Mouse (Mus musculus): ENCODE data around the gene Btbd3. TPM values are rescaled to one million over a fixed set of nuclear protein-coding genes. Genes with fewer than 3 reads are reported as not detected.

The Btbd3 gene
- polyA plus RNA-seq, 1 experiment from 2014 or later = 21.3 TPM

- Histone ChIP-seq H3K9me3 (no peaks in the 10 kb centered on the region), H3K9ac (no peak overlapping the region), H3K4me1 (no peaks in the 10 kb centered on the region), H3K27ac (no peak overlapping the region), H3K27me3 (replicated peaks) (no peaks in the 10 kb centered on the region), H3K4me3 (replicated peaks) (no peak overlapping the region), H3K4me2 (no peak overlapping the region), H3K36me3 (no peaks in the 10 kb centered on the region)
- ATAC-seq (ENCODE audit: insufficient read depth, low FRiP score, low read depth) = no peak
These were observed 150.3 kb downstream of the Btbd3 start for GRCm38 (mm10) chr2:138406703-138407102.

- Histone ChIP-seq H3K27me3 (replicated peaks) (no peaks in the 10 kb centered on the region), H3K4me3 (replicated peaks) (no peak overlapping the region), H3K4me2 (no peak overlapping the region), H3K36me3 (no peaks in the 10 kb centered on the region), H3K27ac (no peak overlapping the region), H3K4me1 (no peaks in the 10 kb centered on the region), H3K9me3 (no peaks in the 10 kb centered on the region), H3K9ac (no peak overlapping the region)
- 33% methylated on average over 5 of the region's 5 CpGs for WGBS
- ATAC-seq (ENCODE audit: insufficient read depth, low FRiP score, low read depth) = no peak
These were observed 156.2 kb downstream of the Btbd3 start for GRCm38 (mm10) chr2:138412537-138412936.

- no peaks in the 10 kb centered on the region for H3K9me3 ChIP-seq
- no peak for ATAC-seq (ENCODE audit: insufficient read depth, low FRiP score, low read depth)
- H3K27me3 ChIP-seq (replicated peaks) = no peaks in the 10 kb centered on the region
- H3K36me3 ChIP-seq = no peaks in the 10 kb centered on the region
- no peak overlapping the region for H3K27ac ChIP-seq
- 50% methylated on average over 2 of the region's 2 CpGs for WGBS
- H3K9ac ChIP-seq = no peak overlapping the region
- H3K4me1 ChIP-seq = no peaks in the 10 kb centered on the region
- no peak overlapping the region for H3K4me2 ChIP-seq
- no peak overlapping the region for H3K4me3 ChIP-seq (replicated peaks)
These were observed 166.0 kb downstream of the Btbd3 start for GRCm38 (mm10) chr2:138422321-138422720.

GRCm38 (mm10) chr2:138431991-138432390 lies 175.6 kb downstream of the Btbd3 start:
- Histone ChIP-seq H3K27me3 (replicated peaks) (no peaks in the 10 kb centered on the region), H3K27ac (no peak overlapping the region), H3K4me2 (no peak overlapping the region), H3K4me1 (no peaks in the 10 kb centered on the region), H3K9me3 (no peaks in the 10 kb centered on the region), H3K36me3 (no peaks in the 10 kb centered on the region), H3K4me3 (replicated peaks) (no peak overlapping the region), H3K9ac (no peak overlapping the region)
- ATAC-seq (ENCODE audit: insufficient read depth, low FRiP score, low read depth) = no peak
- 47% methylated on average over 2 of the region's 2 CpGs for WGBS

- Histone ChIP-seq H3K9ac (no peak overlapping the region), H3K9me3 (no peaks in the 10 kb centered on the region), H3K36me3 (no peaks in the 10 kb centered on the region), H3K27me3 (replicated peaks) (no peaks in the 10 kb centered on the region), H3K4me1 (no peaks in the 10 kb centered on the region), H3K27ac (no peak overlapping the region), H3K4me3 (replicated peaks) (no peak overlapping the region), H3K4me2 (no peak overlapping the region)
- ATAC-seq (ENCODE audit: insufficient read depth, low FRiP score, low read depth) = no peak
- WGBS = 52% methylated on average over 3 of the region's 3 CpGs
These were observed 190.1 kb downstream of the Btbd3 start for GRCm38 (mm10) chr2:138446466-138446865.

- Histone ChIP-seq H3K9ac (no peak overlapping the region), H3K4me3 (replicated peaks) (no peak overlapping the region), H3K27ac (no peak overlapping the region), H3K4me1 (no peaks in the 10 kb centered on the region), H3K36me3 (no peaks in the 10 kb centered on the region), H3K4me2 (no peak overlapping the region), H3K27me3 (replicated peaks) (no peaks in the 10 kb centered on the region), H3K9me3 (no peaks in the 10 kb centered on the region)
- WGBS = 50% methylated on average over 7 of the region's 7 CpGs
- peak; percentile 27; the same call in 1 of the 2 replicates for ATAC-seq (ENCODE audit: insufficient read depth, low FRiP score, low read depth)
These were observed 190.6 kb downstream of the Btbd3 start for GRCm38 (mm10) chr2:138446943-138447342.

GRCm38 (mm10) chr2:138447681-138448080 lies 191.3 kb downstream of the Btbd3 start:
- H3K4me3 ChIP-seq (replicated peaks) = no peak overlapping the region
- no peaks in the 10 kb centered on the region for H3K9me3 ChIP-seq
- H3K4me2 ChIP-seq = no peak overlapping the region
- no peaks in the 10 kb centered on the region for H3K36me3 ChIP-seq
- H3K27me3 ChIP-seq (replicated peaks) = no peaks in the 10 kb centered on the region
- no peak for ATAC-seq (ENCODE audit: insufficient read depth, low FRiP score, low read depth)
- H3K4me1 ChIP-seq = no peaks in the 10 kb centered on the region
- no peak overlapping the region for H3K9ac ChIP-seq
- WGBS = 90% methylated on average over 3 of the region's 3 CpGs
- H3K27ac ChIP-seq = no peak overlapping the region

GRCm38 (mm10) chr2:138468046-138468572 lies 211.7 kb downstream of the Btbd3 start:
- Histone ChIP-seq H3K4me2 (no peak overlapping the region), H3K4me1 (no peaks in the 10 kb centered on the region), H3K27me3 (replicated peaks) (no peaks in the 10 kb centered on the region), H3K36me3 (no peaks in the 10 kb centered on the region), H3K27ac (no peak overlapping the region), H3K9ac (no peak overlapping the region), H3K9me3 (no peaks in the 10 kb centered on the region), H3K4me3 (replicated peaks) (no peak overlapping the region)
- WGBS = 81% methylated on average over 22 of the region's 22 CpGs
- no peak for ATAC-seq (ENCODE audit: insufficient read depth, low FRiP score, low read depth)

GRCm38 (mm10) chr2:138473407-138473806 lies 217.0 kb downstream of the Btbd3 start:
- Histone ChIP-seq H3K27me3 (replicated peaks) (no peaks in the 10 kb centered on the region), H3K4me1 (no peaks in the 10 kb centered on the region), H3K9me3 (no peaks in the 10 kb centered on the region), H3K4me3 (replicated peaks) (no peak overlapping the region), H3K9ac (no peak overlapping the region), H3K27ac (no peak overlapping the region), H3K4me2 (no peak overlapping the region), H3K36me3 (no peaks in the 10 kb centered on the region)
- no peak for ATAC-seq (ENCODE audit: insufficient read depth, low FRiP score, low read depth)
- WGBS = 81% methylated on average over 5 of the region's 5 CpGs

- no peaks in the 10 kb centered on the region for H3K4me1 ChIP-seq
- H3K9me3 ChIP-seq = no peaks in the 10 kb centered on the region
- H3K27ac ChIP-seq = no peak overlapping the region
- ATAC-seq (ENCODE audit: insufficient read depth, low FRiP score, low read depth) = no peak
- no peak overlapping the region for H3K9ac ChIP-seq
- H3K36me3 ChIP-seq = no peaks in the 10 kb centered on the region
- 87% methylated on average over 3 of the region's 3 CpGs for WGBS
- no peak overlapping the region for H3K4me2 ChIP-seq
- no peaks in the 10 kb centered on the region for H3K27me3 ChIP-seq (replicated peaks)
- no peak overlapping the region for H3K4me3 ChIP-seq (replicated peaks)
These were observed 220.1 kb downstream of the Btbd3 start for GRCm38 (mm10) chr2:138476486-138476885.

GRCm38 (mm10) chr2:138477278-138477677 lies 220.9 kb downstream of the Btbd3 start:
- Histone ChIP-seq H3K4me3 (replicated peaks) (no peak overlapping the region), H3K9me3 (no peaks in the 10 kb centered on the region), H3K4me2 (no peak overlapping the region), H3K27ac (no peak overlapping the region), H3K4me1 (no peaks in the 10 kb centered on the region), H3K36me3 (no peaks in the 10 kb centered on the region), H3K9ac (no peak overlapping the region), H3K27me3 (replicated peaks) (no peaks in the 10 kb centered on the region)
- WGBS = 91% methylated on average over 5 of the region's 5 CpGs
- no peak for ATAC-seq (ENCODE audit: insufficient read depth, low FRiP score, low read depth)

GRCm38 (mm10) chr2:138482541-138482940 lies 226.2 kb downstream of the Btbd3 start:
- Histone ChIP-seq H3K9ac (no peak overlapping the region), H3K9me3 (no peaks in the 10 kb centered on the region), H3K4me1 (no peaks in the 10 kb centered on the region), H3K27me3 (replicated peaks) (no peaks in the 10 kb centered on the region), H3K4me3 (replicated peaks) (no peak overlapping the region), H3K36me3 (no peaks in the 10 kb centered on the region), H3K4me2 (no peak overlapping the region), H3K27ac (no peak overlapping the region)
- WGBS = 72% methylated on average over 3 of the region's 3 CpGs
- no peak for ATAC-seq (ENCODE audit: insufficient read depth, low FRiP score, low read depth)

- 82% methylated on average over 4 of the region's 4 CpGs for WGBS
- H3K27ac ChIP-seq = no peak overlapping the region
- H3K9me3 ChIP-seq = no peaks in the 10 kb centered on the region
- no peak overlapping the region for H3K4me2 ChIP-seq
- H3K4me3 ChIP-seq (replicated peaks) = no peak overlapping the region
- H3K36me3 ChIP-seq = no peaks in the 10 kb centered on the region
- no peaks in the 10 kb centered on the region for H3K27me3 ChIP-seq (replicated peaks)
- ATAC-seq (ENCODE audit: insufficient read depth, low FRiP score, low read depth) = no peak
- no peaks in the 10 kb centered on the region for H3K4me1 ChIP-seq
- H3K9ac ChIP-seq = no peak overlapping the region
These were observed 228.5 kb downstream of the Btbd3 start for GRCm38 (mm10) chr2:138484871-138485270.

Data from stomach, embryonic 15.5 days (tissue).